ENCODE assay signal across 13 mouse cellular contexts in the genomic region with DNA sequence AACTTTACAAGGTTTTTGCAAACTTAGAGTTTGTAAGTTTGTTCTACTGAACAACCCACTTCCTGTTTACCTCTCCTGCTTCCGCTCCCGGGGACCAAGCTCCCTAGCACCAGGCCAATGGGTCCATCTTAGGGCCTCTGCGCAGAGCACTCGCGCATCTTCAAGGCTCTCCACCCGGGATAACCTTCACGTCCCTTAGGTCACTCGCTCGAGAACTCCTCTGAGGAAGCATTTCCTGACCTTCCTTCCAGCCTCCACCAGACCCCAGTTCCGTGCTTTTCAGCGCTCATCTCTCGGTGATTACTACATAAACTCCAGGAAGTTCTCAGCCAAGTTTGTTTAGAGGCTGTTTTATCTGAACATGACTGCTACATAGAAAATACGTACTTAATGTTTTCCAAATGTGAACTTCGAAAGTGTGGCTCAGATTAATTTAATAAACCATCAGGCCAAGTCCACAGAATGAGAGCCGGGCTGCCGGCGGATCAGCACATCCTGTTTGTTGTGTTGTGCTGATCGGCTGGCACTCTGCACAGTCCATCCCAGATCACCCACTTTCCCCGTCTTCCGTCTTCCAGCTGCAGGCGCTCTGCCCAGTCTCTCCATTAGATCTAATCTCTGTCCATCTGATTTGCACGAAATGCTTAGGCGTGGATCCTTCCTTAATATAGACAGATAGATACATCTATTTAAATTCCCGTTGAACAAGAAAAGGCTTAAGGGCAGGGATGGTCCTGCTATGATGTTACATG. TPM values are rescaled to one million over a fixed set of nuclear protein-coding genes. Genes with fewer than 3 reads are reported as not detected.
DNase-seq lines count a peak whose midpoint lies in the region; ATAC-seq and TF ChIP-seq lines count a peak whose summit lies in the region.
"Had no signal": no experiment of that assay in that cellular context is flagged by ENCODE, and none has a peak within 500 bp of the region (broad histone marks: within the 10 kb centered on the region; RNA-seq: fewer than 3 reads in every experiment).

No protein-coding gene starts in this region.

- 0 out of 2 replicates have a peak, but pooled peaks have one; percentile 36 for ATAC-seq in common myeloid progenitor, adult 5-6 weeks (replicated peaks; ENCODE audit: low read depth, poor library complexity, severe bottlenecking)
- ATAC-seq in stomach, postnatal 0 days (ENCODE audit: low FRiP score, low TSS enrichment) = no peak
- no peak for ATAC-seq in megakaryocyte progenitor cell, adult 5-6 weeks (replicated peaks; ENCODE audit: poor library complexity)
- ATAC-seq: forebrain, postnatal 0 days had no signal

- 64% methylated on average over 24 of the region's 24 CpGs for WGBS in stomach, postnatal 0 days

- TF ChIP-seq CTCF in stomach, postnatal 0 days (IDR thresholded peaks at IDR 0.05; ENCODE audit: low read depth) = no peak

- peaks cover 9% of the 10 kb centered on the region for H3K36me3 ChIP-seq in stomach, postnatal 0 days (ENCODE audit: control insufficient read depth, insufficient read depth, low read length)
- H3K36me3 ChIP-seq: hindbrain, embryonic 15.5 days had no signal

- H3K27me3 ChIP-seq in stomach, postnatal 0 days (ENCODE audit: control insufficient read depth, insufficient read depth, low read length) = no peaks in the 10 kb centered on the region
- H3K27me3 ChIP-seq: hindbrain, embryonic 15.5 days had no signal

- no peak overlapping the region for H3K4me3 ChIP-seq in stomach, postnatal 0 days (ENCODE audit: low read depth, low read length)
- H3K4me3 ChIP-seq: hindbrain, embryonic 15.5 days had no signal

- peak; percentile 35 for DNase-seq in kidney, adult 18-20 months
- no peak for DNase-seq in kidney, adult 8-10 months
- DNase-seq in kidney, postnatal 36 days = peak; percentile 52 to 57
- DNase-seq in stomach, postnatal 0 days (ENCODE audit: low spot score) = no peak
- DNase-seq in layer of hippocampus, postnatal 14 days (ENCODE audit: low spot score in 2 of 2) = no peak
- no peak for DNase-seq in layer of hippocampus, postnatal 10 days (ENCODE audit: low spot score in 2 of 2)
- DNase-seq: forebrain, postnatal 0 days; midbrain, embryonic 14.5 days had no signal

- H3K9ac ChIP-seq in stomach, postnatal 0 days (ENCODE audit: low read length) = no peak overlapping the region
- H3K9ac ChIP-seq: forebrain, postnatal 0 days; hindbrain, embryonic 15.5 days had no signal

- peak overlapping the region; percentile 70 for H3K27ac ChIP-seq in stomach, postnatal 0 days (replicated peaks)
- H3K27ac ChIP-seq: hindbrain, embryonic 15.5 days had no signal

- no peaks in the 10 kb centered on the region for H3K9me3 ChIP-seq in stomach, postnatal 0 days (ENCODE audit: control insufficient read depth, low read length)
- H3K9me3 ChIP-seq: hindbrain, embryonic 15.5 days had no signal

- 0 out of 2 replicates have a peak, but pooled peaks cover 3% of the 10 kb centered on the region for H3K4me1 ChIP-seq in stomach, postnatal 0 days (replicated peaks; ENCODE audit: control insufficient read depth, insufficient read depth)
- H3K4me1 ChIP-seq: hindbrain, embryonic 15.5 days had no signal

- no peak overlapping the region for H3K4me2 ChIP-seq in stomach, postnatal 0 days (replicated peaks; ENCODE audit: low read depth)
- H3K4me2 ChIP-seq: hindbrain, embryonic 15.5 days had no signal

- TF ChIP-seq EP300 in stomach, postnatal 0 days (optimal IDR thresholded peaks at IDR 0.05) = no peak

RNA-seq across cellular contexts. Expression of gene Ltbr, which starts 11.3 kb away (rescaled TPM):
- 23.2 and 25.0 TPM in 2 replicates for total RNA-seq in common myeloid progenitor, adult 5-6 weeks (2017)
- polyA plus RNA-seq in stomach, postnatal 0 days (2015; fragmentation: Nextera tagmentation; extraction: Ambion mirVana) = 71.5 and 73.0 TPM in 2 replicates
- 10 to 100 TPM in 1 of 2 experiments, 1 to 10 TPM in 1; 9.8 to 13.3 TPM for total RNA-seq in layer of hippocampus, postnatal 14 days (2021)
- 10 to 100 TPM; 11.1 to 13.0 TPM for total RNA-seq in layer of hippocampus, postnatal 10 days (2021)
- 17.5 and 18.7 TPM in 2 replicates for total RNA-seq in megakaryocyte progenitor cell, adult 5-6 weeks (2015)
- 28.2 and 43.7 TPM in 2 replicates for total RNA-seq in megakaryocyte progenitor cell, adult 5-6 weeks (2017)

RNA-seq across cellular contexts. Expression of gene Tuba3a, which starts 16.6 kb away (rescaled TPM):
- total RNA-seq in common myeloid progenitor, adult 5-6 weeks (2017) = not detected in 2 replicates
- polyA plus RNA-seq in stomach, postnatal 0 days (2015; fragmentation: Nextera tagmentation; extraction: Ambion mirVana) = 0.08 and 0.15 TPM in 2 replicates
- not detected for total RNA-seq in layer of hippocampus, postnatal 14 days (2021)
- not detected for total RNA-seq in layer of hippocampus, postnatal 10 days (2021)
- total RNA-seq in megakaryocyte progenitor cell, adult 5-6 weeks (2015) = not detected in 2 replicates
- not detected in 2 replicates for total RNA-seq in megakaryocyte progenitor cell, adult 5-6 weeks (2017)
- total RNA-seq: forebrain, postnatal 0 days; heart, adult 8-10 months had no signal
- polyA plus RNA-seq: embryonic facial prominence, embryonic 11.5 days; forebrain, postnatal 0 days; hindbrain, embryonic 15.5 days; midbrain, embryonic 14.5 days had no signal

RNA-seq across cellular contexts. Expression of gene Scnn1a, which starts 18.1 kb away (rescaled TPM):
- 0.55 and 0.63 TPM in 2 replicates for total RNA-seq in common myeloid progenitor, adult 5-6 weeks (2017)
- 18.5 and 20.6 TPM in 2 replicates for polyA plus RNA-seq in stomach, postnatal 0 days (2015; fragmentation: Nextera tagmentation; extraction: Ambion mirVana)
- total RNA-seq in layer of hippocampus, postnatal 14 days (2021) = 1 to 10 TPM; 2.8 to 4.1 TPM
- 1 to 10 TPM; 2.5 to 3.5 TPM for total RNA-seq in layer of hippocampus, postnatal 10 days (2021)
- 21.8 and 22.9 TPM in 2 replicates for total RNA-seq in megakaryocyte progenitor cell, adult 5-6 weeks (2015)
- 0.75 and 1.7 TPM in 2 replicates for total RNA-seq in megakaryocyte progenitor cell, adult 5-6 weeks (2017)

RNA-seq across cellular contexts. Expression of gene Tnfrsf1a, which starts 46.8 kb away (rescaled TPM):
- 28.3 and 33.1 TPM in 2 replicates for total RNA-seq in common myeloid progenitor, adult 5-6 weeks (2017)
- 75.3 and 77.7 TPM in 2 replicates for polyA plus RNA-seq in stomach, postnatal 0 days (2015; fragmentation: Nextera tagmentation; extraction: Ambion mirVana)
- 10 to 100 TPM; 12.8 to 15.2 TPM for total RNA-seq in layer of hippocampus, postnatal 14 days (2021)
- 10 to 100 TPM; 12.6 to 13.8 TPM for total RNA-seq in layer of hippocampus, postnatal 10 days (2021)
- total RNA-seq in megakaryocyte progenitor cell, adult 5-6 weeks (2015) = 56.9 and 61.8 TPM in 2 replicates
- 56.6 and 57.1 TPM in 2 replicates for total RNA-seq in megakaryocyte progenitor cell, adult 5-6 weeks (2017)

Comparison
In these comparisons a context has a peak if more than half of its experiments do, and no peak if none do; other contexts are left out.
1. DNase-seq: peak in kidney, adult 18-20 months (single experiment) and kidney, postnatal 36 days (2 of 2); none in kidney, adult 8-10 months (0 of 2), stomach, postnatal 0 days (single experiment), layer of hippocampus, postnatal 14 days (0 of 2) and layer of hippocampus, postnatal 10 days (0 of 2).